Mouse (Mus musculus) heart, embryonic 10.5 days (tissue): ENCODE results near the gene Gm49416. TPM values are rescaled to one million over a fixed set of nuclear protein-coding genes. Genes with fewer than 3 reads are reported as not detected.
"Not testable (repeated sequence)": the region's sequence is repeated elsewhere in the genome, so short reads cannot be mapped to it uniquely, and the experiment has no call there.

Experiments
- DNase-seq: peaks from one replicate; pipeline ENCODE4 v3.0.0-alpha.2; 2017; ENCODE audit warnings: low spot score
- H3K27ac ChIP-seq: fragments of 300-500 bp; sonication (generic); 2 replicates; pipeline ENCODE4 v1.5.1; 2016; ENCODE audit warnings: mild to moderate bottlenecking
- H3K27me3 ChIP-seq: fragments of 300-500 bp; sonication (generic); 2 replicates; pipeline ENCODE4 v1.6.1; 2016; ENCODE audit warnings: mild to moderate bottlenecking; ENCODE audit not compliant: poor library complexity, insufficient read depth, severe bottlenecking
- H3K36me3 ChIP-seq: fragments of 300-500 bp; sonication (generic); 2 replicates; pipeline ENCODE4 v1.6.1; 2016; ENCODE audit warnings: mild to moderate bottlenecking, moderate library complexity
- H3K4me1 ChIP-seq: fragments of 300-500 bp; sonication (generic); 2 replicates; pipeline ENCODE4 v1.6.1; 2016; ENCODE audit warnings: mild to moderate bottlenecking
- H3K4me3 ChIP-seq: fragments of 300-500 bp; sonication (generic); 2 replicates; pipeline ENCODE4 v1.5.1; 2016; ENCODE audit warnings: mild to moderate bottlenecking, moderate library complexity
- H3K9me3 ChIP-seq: fragments of 300-500 bp; sonication (generic); 2 replicates; pipeline ENCODE4 v1.6.1; 2016; ENCODE audit warnings: mild to moderate bottlenecking, moderate library complexity
- WGBS: fragments of 180-500 bp; shearing (Covaris S2); methylation state at CpG from one replicate; pipeline ENCODE4 v1.1.7; 2016; 5-methylcytosine and 5-hydroxymethylcytosine counted together
- polyA plus RNA-seq: library from polyadenylated mRNA; unstranded; fragments of >200 nt; fragmentation: Nextera tagmentation; extraction: Ambion mirVana; gene quantifications from 2 replicates; pipeline ENCODE4 v1.2.1, GENCODE M21; 2016

The Gm49416 gene
- polyA plus RNA-seq, 1 experiment from 2014 or later, result not detected

- Histone ChIP-seq H3K27me3 (no peaks in the 10 kb centered on the region), H3K36me3 (peaks cover 13% of the 10 kb centered on the region), H3K4me3 (peak overlapping the region; percentile 71), H3K4me1 (peaks cover 8% of the 10 kb centered on the region), H3K27ac (peak overlapping the region; percentile 88), H3K9me3 (no peaks in the 10 kb centered on the region)
- 19% methylated on average over 19 of the region's 19 CpGs for WGBS
- no peak for DNase-seq
Observed at GRCm38 (mm10) chr19:8887585-8888463, 902 bp upstream of the Gm49416 start.

GRCm38 (mm10) chr19:8892829-8893766, 4.4 kb downstream of the Gm49416 start, which contains the start of gene Ints5:
TSS of gene Ints5 (plus strand) at chr19:8893005.
- 2% methylated on average over 54 of the region's 54 CpGs for WGBS
- Histone ChIP-seq H3K4me3 (peak within 1 kb of the TSS; percentile 92), H3K4me1 (peaks cover 33% of the 10 kb centered on the region), H3K9me3 (no peaks in the 10 kb centered on the region), H3K27me3 (no peaks in the 10 kb centered on the region), H3K27ac (peak within 1 kb of the TSS; percentile 93), H3K36me3 (peaks cover 41% of the 10 kb centered on the region)
- peak; percentile 93 for DNase-seq

GRCm38 (mm10) chr19:8895397-8895960, 6.8 kb downstream of the Gm49416 start:
- no peaks in the 10 kb centered on the region for H3K9me3 ChIP-seq
- H3K27ac ChIP-seq, result no peak overlapping the region
- no peak overlapping the region for H3K4me3 ChIP-seq
- WGBS, result 89% methylated on average over 9 of the region's 9 CpGs
- H3K36me3 ChIP-seq, result peaks cover 44% of the 10 kb centered on the region
- H3K4me1 ChIP-seq, result peaks cover 39% of the 10 kb centered on the region
- H3K27me3 ChIP-seq, result no peaks in the 10 kb centered on the region
- DNase-seq, result no peak

GRCm38 (mm10) chr19:8896231-8896630, 7.5 kb downstream of the Gm49416 start:
- WGBS, result 85% methylated on average over 5 of the region's 5 CpGs
- peaks cover 39% of the 10 kb centered on the region for H3K4me1 ChIP-seq
- not testable (repeated sequence) for H3K4me3 ChIP-seq, H3K27ac ChIP-seq, H3K27me3 ChIP-seq, H3K9me3 ChIP-seq, DNase-seq
- peaks cover 37% of the 10 kb centered on the region for H3K36me3 ChIP-seq

GRCm38 (mm10) chr19:8897211-8897864, 8.6 kb downstream of the Gm49416 start:
- not testable (repeated sequence) for H3K9me3 ChIP-seq, H3K27me3 ChIP-seq, DNase-seq
- Histone ChIP-seq H3K27ac (peak overlapping the region; percentile 98), H3K4me1 (peaks cover 39% of the 10 kb centered on the region), H3K4me3 (peak overlapping the region; percentile 98), H3K36me3 (peaks cover 43% of the 10 kb centered on the region)
- 30% methylated on average over 21 of the region's 21 CpGs for WGBS

GRCm38 (mm10) chr19:8897865-8898495, 9.3 kb downstream of the Gm49416 start, which contains the start of gene Ganab:
TSS of gene Ganab (plus strand) at chr19:8898071.
- Histone ChIP-seq H3K4me1 (peaks cover 39% of the 10 kb centered on the region), H3K27me3 (no peaks in the 10 kb centered on the region), H3K4me3 (peak within 1 kb of the TSS; percentile 98), H3K36me3 (peaks cover 50% of the 10 kb centered on the region), H3K9me3 (no peaks in the 10 kb centered on the region), H3K27ac (peak within 1 kb of the TSS; percentile 98)
- peak; percentile 99 for DNase-seq
- WGBS, result under 1% methylated on average over 53 of the region's 53 CpGs

GRCm38 (mm10) chr19:8898576-8898975, 9.8 kb downstream of the Gm49416 start:
- H3K4me1 ChIP-seq, result peaks cover 37% of the 10 kb centered on the region
- H3K27me3 ChIP-seq, result no peaks in the 10 kb centered on the region
- H3K36me3 ChIP-seq, result peaks cover 56% of the 10 kb centered on the region
- H3K27ac ChIP-seq, result peak overlapping the region; percentile 98
- DNase-seq, result no peak
- no peaks in the 10 kb centered on the region for H3K9me3 ChIP-seq
- peak overlapping the region; percentile 98 for H3K4me3 ChIP-seq
- 11% methylated on average over 13 of the region's 13 CpGs for WGBS

DNA sequence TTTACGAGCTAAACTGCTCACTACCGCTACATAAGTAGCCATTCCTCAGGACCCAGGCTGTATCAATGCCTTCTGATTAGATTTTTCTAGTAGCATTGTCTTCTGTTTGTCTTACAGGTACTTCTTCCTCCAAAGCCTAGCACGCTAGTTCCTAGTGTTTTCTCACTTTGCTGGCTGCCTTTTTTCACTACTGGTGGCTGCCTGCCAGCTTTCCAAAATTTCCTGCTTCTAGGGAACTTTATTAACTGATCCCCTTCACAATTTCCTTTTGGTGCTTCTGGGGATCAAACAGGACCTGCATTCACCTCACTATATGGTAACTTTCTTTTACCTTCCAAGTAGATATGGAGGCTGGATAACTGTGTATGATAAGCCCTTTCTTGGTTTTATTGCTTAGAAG, 10.4 kb downstream of the Gm49416 start:
- H3K27ac ChIP-seq, result peak overlapping the region; percentile 98; the same call in 1 of the 2 replicates
- H3K4me1 ChIP-seq, result peaks cover 33% of the 10 kb centered on the region
- H3K9me3 ChIP-seq, result no peaks in the 10 kb centered on the region
- 56% methylated on average over 3 of the region's 3 CpGs for WGBS
- H3K36me3 ChIP-seq, result peaks cover 60% of the 10 kb centered on the region
- no peaks in the 10 kb centered on the region for H3K27me3 ChIP-seq
- peak overlapping the region; percentile 98 for H3K4me3 ChIP-seq
- DNase-seq, result no peak

GRCm38 (mm10) chr19:8903412-8903811, 14.7 kb downstream of the Gm49416 start:
- DNase-seq, result no peak
- H3K4me3 ChIP-seq, result no peak overlapping the region
- no peaks in the 10 kb centered on the region for H3K9me3 ChIP-seq
- peaks cover 74% of the 10 kb centered on the region for H3K36me3 ChIP-seq
- no peaks in the 10 kb centered on the region for H3K27me3 ChIP-seq
- H3K27ac ChIP-seq, result no peak overlapping the region
- peaks cover 9% of the 10 kb centered on the region for H3K4me1 ChIP-seq
- WGBS, result 93% methylated on average over 5 of the region's 5 CpGs

- H3K36me3 ChIP-seq, result peaks cover 97% of the 10 kb centered on the region
- no peaks in the 10 kb centered on the region for H3K4me1 ChIP-seq
- no peaks in the 10 kb centered on the region for H3K27me3 ChIP-seq
- H3K27ac ChIP-seq, result no peak overlapping the region
- no peak overlapping the region for H3K4me3 ChIP-seq
- DNase-seq, result no peak
- H3K9me3 ChIP-seq, result no peaks in the 10 kb centered on the region
- WGBS, result 88% methylated on average over 6 of the region's 6 CpGs
Observed at GRCm38 (mm10) chr19:8908531-8908930, 19.8 kb downstream of the Gm49416 start.

- Histone ChIP-seq H3K9me3 (no peaks in the 10 kb centered on the region), H3K4me3 (no peak overlapping the region), H3K36me3 (peaks cover 100% of the 10 kb centered on the region), H3K4me1 (no peaks in the 10 kb centered on the region), H3K27me3 (no peaks in the 10 kb centered on the region), H3K27ac (no peak overlapping the region)
- WGBS, result 91% methylated on average over 5 of the region's 5 CpGs
- no peak for DNase-seq
Observed at GRCm38 (mm10) chr19:8911810-8912209, 23.1 kb downstream of the Gm49416 start.

DNA sequence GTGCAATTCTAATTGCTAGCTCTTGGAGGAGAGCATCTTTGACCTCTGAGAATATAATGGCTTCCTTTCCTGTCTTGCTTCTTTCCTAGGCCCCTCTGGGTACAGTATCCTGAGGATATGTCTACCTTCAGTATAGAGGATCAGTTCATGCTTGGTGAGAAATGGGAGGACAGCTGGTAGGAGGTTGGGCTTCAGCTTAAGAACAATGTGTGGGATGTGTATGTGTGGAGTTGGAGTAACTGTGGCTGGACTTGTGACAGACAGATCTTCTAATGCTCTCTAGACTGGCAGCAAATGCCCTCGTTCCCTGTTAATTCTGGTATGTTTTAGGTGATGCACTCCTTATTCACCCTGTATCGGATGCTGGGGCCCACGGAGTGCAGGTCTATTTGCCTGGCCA, 25.5 kb downstream of the Gm49416 start:
- H3K4me3 ChIP-seq, result no peak overlapping the region
- no peaks in the 10 kb centered on the region for H3K27me3 ChIP-seq
- WGBS, result 91% methylated on average over 3 of the region's 3 CpGs
- H3K27ac ChIP-seq, result no peak overlapping the region
- no peaks in the 10 kb centered on the region for H3K9me3 ChIP-seq
- H3K36me3 ChIP-seq, result peaks cover 81% of the 10 kb centered on the region
- DNase-seq, result no peak
- no peaks in the 10 kb centered on the region for H3K4me1 ChIP-seq
